Mouse (Mus musculus) heart, embryonic 11.5 days (tissue): ENCODE data around the gene Adgra3. TPM values are rescaled to one million over a fixed set of nuclear protein-coding genes. Genes with fewer than 3 reads are reported as not detected.

ENCODE experiments used
- ATAC-seq: fragments of 200-750 bp; cut with Nextera tagmentation; replicated peaks from 2 replicates; pipeline ENCODE4 v1.8.0; 2017; ENCODE audit warnings: moderate library complexity; ENCODE audit not compliant: insufficient number of reproducible peaks, low FRiP score, low TSS enrichment
- H3K27ac ChIP-seq: fragments of 300-500 bp; sonication (generic); 2 replicates; pipeline ENCODE4 v1.5.1; 2014; ENCODE audit warnings: mild to moderate bottlenecking, low read depth, low read length
- H3K27me3 ChIP-seq: fragments of 300-500 bp; sonication (generic); 2 replicates; pipeline ENCODE4 v1.6.1; 2014; ENCODE audit warnings: mild to moderate bottlenecking, low read length, mixed read lengths; ENCODE audit not compliant: control insufficient read depth, insufficient read depth
- H3K36me3 ChIP-seq: fragments of 300-500 bp; sonication (generic); 2 replicates; pipeline ENCODE4 v1.6.1; 2014; ENCODE audit warnings: mild to moderate bottlenecking, low read length, moderate library complexity, mixed read lengths; ENCODE audit not compliant: control insufficient read depth, insufficient read depth
- H3K4me1 ChIP-seq: fragments of 300-500 bp; sonication (generic); 2 replicates; pipeline ENCODE4 v1.6.1; 2014; ENCODE audit warnings: low read length; ENCODE audit not compliant: control insufficient read depth, insufficient read depth
- H3K4me2 ChIP-seq: fragments of 300-500 bp; sonication (generic); 2 replicates; pipeline ENCODE4 v1.6.1; 2014; ENCODE audit warnings: mild to moderate bottlenecking, moderate library complexity
- H3K4me3 ChIP-seq: fragments of 300-500 bp; sonication (generic); 2 replicates; pipeline ENCODE4 v1.5.1; 2014; ENCODE audit warnings: low read depth, low read length
- H3K9ac ChIP-seq: fragments of 300-500 bp; sonication (generic); 2 replicates; pipeline ENCODE4 v1.6.1; 2014; ENCODE audit warnings: mild to moderate bottlenecking, low read depth, low read length, moderate library complexity
- H3K9me3 ChIP-seq: fragments of 300-500 bp; sonication (generic); replicated peaks from 2 replicates; pipeline ENCODE4 v1.6.1; 2016; ENCODE audit warnings: low read length; ENCODE audit not compliant: control insufficient read depth
- WGBS: fragments of 180-500 bp; shearing (Covaris S2); extraction: QIAGEN DNeasy Blood & Tissue Kit; methylation state at CpG from one replicate; pipeline ENCODE4 v1.1.7; 2014; ENCODE audit not compliant: insufficient replicate concordance; 5-methylcytosine and 5-hydroxymethylcytosine counted together
- polyA plus RNA-seq: library from polyadenylated mRNA; unstranded; fragments of >200 nt; fragmentation: Nextera tagmentation; extraction: Ambion mirVana; gene quantifications from 2 replicates; pipeline ENCODE4 v1.2.1, GENCODE M21; 2014

Gene Adgra3
- polyA plus RNA-seq, 1 experiment from 2014 or later = 18.6 TPM

DNA sequence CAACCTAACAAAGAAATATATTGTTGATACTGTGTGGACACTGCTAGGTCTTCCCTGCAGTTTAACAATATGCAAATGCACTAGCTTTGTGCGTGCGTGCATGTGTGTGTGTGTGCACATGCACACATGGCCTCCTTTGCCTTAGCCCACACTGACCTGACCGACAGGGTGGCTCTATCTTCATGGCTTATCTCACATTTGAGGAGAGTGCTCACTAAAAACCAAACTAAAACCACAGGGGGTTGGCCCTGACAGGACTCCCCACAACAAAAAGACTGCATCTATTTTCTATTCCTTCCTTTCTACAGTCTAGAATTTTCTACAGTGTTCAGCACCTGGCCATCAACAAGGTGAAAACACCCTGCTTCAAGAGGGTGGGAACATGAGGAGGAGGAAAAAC lies 32.7 kb downstream of the Adgra3 start:
- peaks cover 2% of the 10 kb centered on the region; the same call in 1 of the 2 replicates for H3K36me3 ChIP-seq
- H3K4me1 ChIP-seq = peaks cover 24% of the 10 kb centered on the region
- H3K4me3 ChIP-seq = no peak overlapping the region
- WGBS = 69% methylated on average over 3 of the region's 3 CpGs
- no peaks in the 10 kb centered on the region for H3K27me3 ChIP-seq
- no peak overlapping the region for H3K27ac ChIP-seq
- ATAC-seq = no peak
- no peak overlapping the region for H3K9ac ChIP-seq
- H3K9me3 ChIP-seq = no peaks in the 10 kb centered on the region
- H3K4me2 ChIP-seq = no peak overlapping the region

DNA sequence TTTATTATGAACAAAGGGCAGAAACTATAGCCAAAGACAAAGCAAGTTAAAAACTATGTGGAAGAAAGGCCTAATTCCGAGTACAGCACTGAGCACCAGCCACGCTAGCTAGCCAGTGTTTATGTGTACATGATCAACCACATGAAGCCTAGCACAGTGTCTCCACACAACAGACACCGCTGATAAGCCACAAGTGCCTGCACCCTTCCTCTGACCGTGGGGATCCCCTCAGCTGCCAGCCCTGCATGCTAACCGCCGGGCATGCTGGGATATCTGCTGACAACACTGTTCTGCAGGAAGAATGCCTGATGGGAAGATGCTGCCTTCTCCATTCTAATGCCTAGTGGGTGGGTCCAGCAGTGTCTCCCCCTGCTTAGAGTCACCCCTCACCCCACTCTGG lies 34.7 kb downstream of the Adgra3 start:
- no peak overlapping the region for H3K4me2 ChIP-seq
- H3K4me1 ChIP-seq = peaks cover 24% of the 10 kb centered on the region
- H3K36me3 ChIP-seq = peaks cover 2% of the 10 kb centered on the region; the same call in 1 of the 2 replicates
- 71% methylated on average over 6 of the region's 6 CpGs for WGBS
- no peak overlapping the region for H3K27ac ChIP-seq
- 0 out of 2 replicates have a peak, but pooled peaks have one; percentile 26 for ATAC-seq
- H3K9me3 ChIP-seq = no peaks in the 10 kb centered on the region
- no peaks in the 10 kb centered on the region for H3K27me3 ChIP-seq
- H3K4me3 ChIP-seq = no peak overlapping the region
- no peak overlapping the region for H3K9ac ChIP-seq

DNA sequence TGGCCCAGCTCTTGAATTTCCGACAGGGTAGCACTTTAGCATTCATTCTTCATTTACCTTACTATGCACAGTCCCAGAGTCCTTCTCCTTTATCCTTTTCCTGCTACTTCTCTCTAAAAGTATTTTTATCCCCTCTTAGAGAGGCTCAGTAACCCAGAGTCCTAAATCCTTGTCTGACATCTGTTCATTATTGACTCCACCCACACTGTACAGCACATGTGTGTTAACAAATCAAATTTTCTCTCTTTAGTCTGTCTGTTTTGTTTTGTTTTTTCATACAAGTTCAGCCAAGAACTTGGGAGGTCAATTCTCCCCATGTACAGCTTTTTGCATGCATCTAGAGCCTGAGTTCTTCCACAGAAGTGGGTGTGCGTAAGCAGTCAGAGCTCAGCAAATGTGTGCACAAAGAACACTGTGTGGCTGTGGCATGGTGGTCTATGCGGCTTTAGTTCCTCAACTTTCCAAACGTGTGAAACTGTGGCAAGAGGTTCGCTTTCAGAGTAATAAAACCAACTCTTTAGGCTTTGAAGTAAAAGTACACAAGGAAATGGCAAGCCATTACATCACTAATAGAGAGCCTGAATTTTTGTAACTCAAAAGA lies 42.7 kb downstream of the Adgra3 start:
- no peaks in the 10 kb centered on the region for H3K27me3 ChIP-seq
- no peaks in the 10 kb centered on the region for H3K36me3 ChIP-seq
- no peak overlapping the region for H3K4me3 ChIP-seq
- H3K9ac ChIP-seq = no peak overlapping the region
- ATAC-seq = no peak
- 85% methylated on average over 5 of the region's 5 CpGs for WGBS
- no peaks in the 10 kb centered on the region for H3K9me3 ChIP-seq
- no peaks in the 10 kb centered on the region for H3K4me1 ChIP-seq
- H3K27ac ChIP-seq = no peak overlapping the region
- no peak overlapping the region for H3K4me2 ChIP-seq

DNA sequence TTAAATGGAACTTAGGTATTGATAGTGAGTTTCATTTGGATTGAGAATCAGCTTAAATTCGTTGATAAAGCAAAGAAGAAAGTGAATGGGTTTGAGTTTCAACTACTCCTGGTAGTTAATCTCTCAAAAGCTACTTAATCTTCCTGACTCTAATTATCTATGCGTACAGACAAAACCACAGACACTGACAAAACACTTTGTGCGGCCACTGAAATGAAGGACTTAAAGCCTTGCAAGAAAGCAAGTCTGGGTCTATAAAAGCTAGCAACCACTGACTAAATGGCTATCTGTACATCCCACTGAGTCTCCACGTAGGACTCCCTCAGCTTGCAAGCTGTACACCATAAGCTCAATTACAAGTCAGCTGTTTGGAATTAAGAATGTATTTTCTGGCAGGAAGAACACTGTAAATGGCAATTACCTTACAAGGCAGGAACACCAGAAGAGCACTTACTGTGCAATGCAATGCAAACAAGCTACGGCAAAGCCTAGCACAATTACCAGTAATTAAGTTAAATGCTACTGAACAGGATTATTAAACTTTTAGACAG lies 43.6 kb downstream of the Adgra3 start:
- H3K9me3 ChIP-seq = no peaks in the 10 kb centered on the region
- no peak overlapping the region for H3K27ac ChIP-seq
- 70% methylated on average over 5 of the region's 5 CpGs for WGBS
- no peak for ATAC-seq
- no peaks in the 10 kb centered on the region for H3K36me3 ChIP-seq
- H3K4me2 ChIP-seq = no peak overlapping the region
- no peaks in the 10 kb centered on the region for H3K4me1 ChIP-seq
- no peak overlapping the region for H3K4me3 ChIP-seq
- no peak overlapping the region for H3K9ac ChIP-seq
- no peaks in the 10 kb centered on the region for H3K27me3 ChIP-seq

DNA sequence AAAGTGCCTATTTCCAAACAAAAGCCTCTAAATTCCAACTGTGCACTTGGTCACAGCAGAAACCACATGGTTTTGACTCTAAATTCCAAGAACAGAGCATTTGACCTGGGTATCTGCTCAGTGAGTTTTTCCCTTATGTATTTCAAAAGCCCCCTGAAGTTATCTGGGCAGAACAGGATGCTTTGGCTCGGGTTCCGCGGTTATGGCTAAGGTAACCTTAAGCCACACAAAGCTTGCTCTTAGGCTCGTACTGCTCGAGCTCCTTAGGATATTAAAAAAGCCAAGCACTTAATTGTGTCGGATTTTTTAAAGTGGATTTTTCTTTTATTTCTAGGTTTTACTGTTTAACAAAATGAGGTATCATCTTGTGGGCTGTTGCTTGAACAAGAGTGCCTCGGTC lies 44.1 kb downstream of the Adgra3 start:
- H3K36me3 ChIP-seq = no peaks in the 10 kb centered on the region
- no peak overlapping the region for H3K27ac ChIP-seq
- no peaks in the 10 kb centered on the region for H3K4me1 ChIP-seq
- H3K9me3 ChIP-seq = no peaks in the 10 kb centered on the region
- no peak overlapping the region for H3K4me2 ChIP-seq
- no peaks in the 10 kb centered on the region for H3K27me3 ChIP-seq
- ATAC-seq = no peak
- WGBS = 79% methylated on average over 7 of the region's 7 CpGs
- H3K4me3 ChIP-seq = no peak overlapping the region
- H3K9ac ChIP-seq = no peak overlapping the region

DNA sequence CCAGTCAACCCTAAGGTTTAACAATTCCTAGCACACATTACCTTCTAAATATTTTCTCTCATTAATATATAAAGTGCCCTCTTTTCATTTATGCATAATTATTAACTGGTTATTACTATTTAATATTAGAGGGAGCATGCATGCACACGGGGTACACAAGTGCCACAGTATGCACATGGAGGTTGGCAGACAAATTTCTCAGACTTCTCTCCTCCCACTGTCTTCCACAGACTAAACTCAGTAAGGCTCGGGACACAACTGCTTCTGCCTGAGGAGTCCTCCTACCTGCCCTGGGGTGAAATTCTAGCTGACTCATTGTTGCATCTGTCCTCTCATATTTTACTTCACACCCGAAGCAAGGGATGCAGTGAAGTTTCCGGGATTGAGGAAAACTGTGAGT lies 44.8 kb downstream of the Adgra3 start:
- Histone ChIP-seq H3K36me3 (no peaks in the 10 kb centered on the region; the same call in 1 of the 2 replicates), H3K4me3 (no peak overlapping the region), H3K4me1 (no peaks in the 10 kb centered on the region; the same call in 1 of the 2 replicates), H3K9me3 (no peaks in the 10 kb centered on the region), H3K27ac (no peak overlapping the region), H3K27me3 (no peaks in the 10 kb centered on the region), H3K4me2 (no peak overlapping the region), H3K9ac (no peak overlapping the region)
- ATAC-seq = no peak
- 68% methylated on average over 4 of the region's 4 CpGs for WGBS

DNA sequence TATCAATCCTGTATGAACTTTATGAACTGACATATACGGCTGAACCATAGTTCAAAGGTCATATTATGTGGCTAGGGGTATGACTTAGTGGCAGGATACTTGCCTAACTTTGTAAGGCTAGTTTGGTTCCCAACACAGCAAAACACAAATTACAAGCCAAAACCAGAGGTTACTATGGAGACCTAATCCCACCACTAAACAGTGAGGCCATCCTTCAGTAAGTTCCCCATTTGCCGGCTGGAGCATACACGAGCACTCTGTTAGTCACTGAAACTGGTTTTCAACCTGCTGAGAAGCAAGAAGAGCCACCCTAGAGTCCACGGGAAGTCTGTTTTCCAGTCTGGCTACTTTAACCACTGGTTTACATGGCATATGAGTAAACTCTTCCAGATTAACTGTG lies 50.0 kb downstream of the Adgra3 start:
- Histone ChIP-seq H3K36me3 (no peaks in the 10 kb centered on the region; the same call in 1 of the 2 replicates), H3K9ac (no peak overlapping the region), H3K27me3 (no peaks in the 10 kb centered on the region), H3K27ac (no peak overlapping the region), H3K4me2 (no peak overlapping the region), H3K9me3 (no peaks in the 10 kb centered on the region), H3K4me1 (no peaks in the 10 kb centered on the region; the same call in 1 of the 2 replicates), H3K4me3 (no peak overlapping the region)
- WGBS = 73% methylated on average over 4 of the region's 4 CpGs
- ATAC-seq = no peak

DNA sequence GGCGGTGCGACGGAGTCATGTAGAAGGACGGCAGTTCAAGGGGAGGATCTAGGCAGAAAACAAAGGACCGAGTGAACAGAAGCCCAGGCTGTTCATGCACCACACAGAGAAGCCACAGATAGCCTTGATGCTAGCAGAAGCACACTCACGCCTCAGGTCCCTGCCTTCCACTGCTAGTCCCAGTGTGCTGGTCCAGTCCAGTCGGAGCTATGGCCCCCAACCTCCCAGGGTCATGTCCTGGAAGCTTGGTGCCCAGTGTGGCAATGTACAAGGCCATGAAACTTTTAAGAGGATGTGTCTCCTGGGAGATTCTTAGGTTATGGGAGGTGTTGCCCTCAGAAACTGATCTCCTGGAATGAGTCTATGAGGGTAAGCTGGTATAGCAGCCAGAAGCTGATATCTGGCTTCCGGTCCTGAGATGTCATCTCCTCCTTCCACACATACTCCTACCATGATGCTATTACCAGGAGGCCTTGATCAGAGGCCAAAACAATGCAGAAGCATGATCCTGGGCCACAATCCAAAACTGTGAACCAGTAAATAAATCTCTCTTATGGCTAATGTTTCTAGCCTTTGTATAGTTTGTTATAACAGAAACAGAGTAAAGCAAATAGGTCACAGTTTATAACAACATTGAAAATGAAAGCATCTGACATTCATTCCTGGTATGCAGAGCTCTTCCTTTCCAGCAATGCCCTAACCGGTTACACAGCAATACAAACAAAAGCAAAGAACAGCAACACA lies 51.7 kb downstream of the Adgra3 start:
- WGBS = 90% methylated on average over 9 of the region's 9 CpGs
- Histone ChIP-seq H3K4me2 (no peak overlapping the region), H3K36me3 (no peaks in the 10 kb centered on the region; the same call in 1 of the 2 replicates), H3K4me1 (no peaks in the 10 kb centered on the region; the same call in 1 of the 2 replicates), H3K27me3 (no peaks in the 10 kb centered on the region), H3K27ac (no peak overlapping the region), H3K9ac (no peak overlapping the region), H3K9me3 (no peaks in the 10 kb centered on the region), H3K4me3 (no peak overlapping the region)
- ATAC-seq = no peak
